Mouse (Mus musculus) heart, postnatal 0 days (tissue): ENCODE measurements at regions not wholly inside any gene's neighbourhood (a gene's known extent, or its start where the extent isn't known, plus 50 kb on each side); places are given as distances from the start of the nearest gene placed in this dataset.

Experiments
- ATAC-seq: fragments of 200-750 bp; cut with Nextera tagmentation; 2 replicates; pipeline ENCODE4 v1.8.0; 2017; ENCODE audit warnings: low read depth, moderate number of reproducible peaks, moderate library complexity; ENCODE audit not compliant: insufficient read depth
- DNase-seq: peaks from one replicate; pipeline ENCODE4 v3.0.0-alpha.2; 2016; ENCODE audit warnings: low spot score
- H3K27ac ChIP-seq: fragments of 300-500 bp; sonication (generic); 2 replicates; pipeline ENCODE4 v1.5.1; 2014; ENCODE audit warnings: low read depth, mild to moderate bottlenecking
- H3K27me3 ChIP-seq: fragments of 300-500 bp; sonication (generic); 2 replicates; pipeline ENCODE4 v1.6.1; 2014; ENCODE audit warnings: low read length, mixed read lengths; ENCODE audit not compliant: control insufficient read depth, insufficient read depth
- H3K36me3 ChIP-seq: fragments of 300-500 bp; sonication (generic); replicated peaks from 2 replicates; pipeline ENCODE4 v1.6.1; 2014; ENCODE audit warnings: low read length, mixed read lengths; ENCODE audit not compliant: control insufficient read depth, insufficient read depth
- H3K4me1 ChIP-seq: fragments of 300-500 bp; sonication (generic); 2 replicates; pipeline ENCODE4 v1.6.1; 2014; ENCODE audit warnings: antibody characterized with exemption; ENCODE audit not compliant: control insufficient read depth, insufficient read depth
- H3K4me2 ChIP-seq: fragments of 300-500 bp; sonication (generic); 2 replicates; pipeline ENCODE4 v1.6.1; 2014; ENCODE audit warnings: low read depth, mild to moderate bottlenecking, low read length, moderate library complexity
- H3K4me3 ChIP-seq: fragments of 300-500 bp; sonication (generic); 2 replicates; pipeline ENCODE4 v1.5.1; 2014; ENCODE audit warnings: low read depth, low read length
- H3K9ac ChIP-seq: fragments of 300-500 bp; sonication (generic); replicated peaks from 2 replicates; pipeline ENCODE4 v1.6.1; 2014; ENCODE audit warnings: low read depth, low read length, mixed read lengths
- H3K9me3 ChIP-seq: fragments of 300-500 bp; sonication (generic); replicated peaks from 2 replicates; pipeline ENCODE4 v1.6.1; 2016; ENCODE audit warnings: low read length; ENCODE audit not compliant: control insufficient read depth
- CTCF ChIP-seq: IDR thresholded peaks from 2 replicates; pipeline ENCODE4 v1.5.1; 2016; ENCODE audit warnings: antibody characterized with exemption, control low read depth, low read depth
- EP300 ChIP-seq: IDR thresholded peaks from 2 replicates; pipeline ENCODE4 v1.6.1; 2016; ENCODE audit warnings: antibody characterized with exemption, low read depth
- WGBS: fragments of 180-500 bp; shearing (Covaris S2); extraction: QIAGEN DNeasy Blood & Tissue Kit; methylation state at CpG from one replicate; pipeline ENCODE4 v1.1.7; 2014; 5-methylcytosine and 5-hydroxymethylcytosine counted together

- no peak for DNase-seq
- no peak for TF ChIP-seq EP300
- no peak for TF ChIP-seq CTCF
- Histone ChIP-seq H3K27ac (no peak overlapping the region), H3K36me3 (no peaks in the 10 kb centered on the region), H3K9me3 (no peaks in the 10 kb centered on the region), H3K4me1 (no peaks in the 10 kb centered on the region), H3K4me2 (no peak overlapping the region), H3K27me3 (no peaks in the 10 kb centered on the region), H3K4me3 (no peak overlapping the region), H3K9ac (no peak overlapping the region)
- ATAC-seq, result no peak
- 56% methylated on average over 7 of the region's 7 CpGs for WGBS
Observed at GRCm38 (mm10) chr13:58740731-58741130, 65.6 kb upstream of the Ntrk2 start.

GRCm38 (mm10) chr13:58746056-58746455 is 60.3 kb upstream of the Ntrk2 start:
- no peak overlapping the region for H3K9ac ChIP-seq
- ATAC-seq (no peak), DNase-seq (no peak)
- 78% methylated on average over 3 of the region's 3 CpGs for WGBS
- H3K4me1 ChIP-seq, result no peaks in the 10 kb centered on the region
- no peak overlapping the region for H3K4me2 ChIP-seq
- no peak overlapping the region for H3K27ac ChIP-seq
- no peak overlapping the region for H3K4me3 ChIP-seq
- H3K36me3 ChIP-seq, result no peaks in the 10 kb centered on the region
- H3K27me3 ChIP-seq, result no peaks in the 10 kb centered on the region
- no peaks in the 10 kb centered on the region for H3K9me3 ChIP-seq
- TF ChIP-seq CTCF, result no peak
- TF ChIP-seq EP300, result no peak

DNA sequence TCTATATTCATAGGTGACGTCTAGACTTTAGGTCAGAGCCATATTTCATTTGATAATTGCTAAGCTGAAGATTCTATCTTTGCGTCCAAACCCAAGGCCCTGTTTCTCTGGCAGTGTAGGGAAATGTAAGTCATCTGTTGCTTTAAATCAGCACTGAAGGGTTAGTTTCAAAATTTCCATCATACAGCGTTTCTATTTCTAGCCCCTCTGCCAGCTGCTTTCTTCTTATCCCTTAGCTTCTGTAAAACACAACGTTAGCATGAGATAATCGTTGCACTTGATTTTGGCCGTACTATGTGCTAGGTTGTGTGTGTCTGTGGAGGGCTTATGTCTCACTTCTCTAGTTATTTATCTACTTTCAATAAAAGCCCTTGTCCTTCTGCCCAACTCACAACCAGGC is 58.7 kb upstream of the Ntrk2 start:
- DNase-seq (no peak), ATAC-seq (no peak)
- 52% methylated on average over 6 of the region's 6 CpGs for WGBS
- Histone ChIP-seq H3K4me3 (no peak overlapping the region), H3K4me2 (no peak overlapping the region), H3K9me3 (no peaks in the 10 kb centered on the region), H3K36me3 (no peaks in the 10 kb centered on the region), H3K27ac (no peak overlapping the region), H3K9ac (no peak overlapping the region), H3K4me1 (no peaks in the 10 kb centered on the region), H3K27me3 (no peaks in the 10 kb centered on the region)
- no peak for TF ChIP-seq EP300
- no peak for TF ChIP-seq CTCF

- Histone ChIP-seq H3K27me3 (no peaks in the 10 kb centered on the region), H3K4me1 (no peaks in the 10 kb centered on the region), H3K27ac (no peak overlapping the region), H3K4me2 (no peak overlapping the region), H3K4me3 (no peak overlapping the region), H3K36me3 (no peaks in the 10 kb centered on the region), H3K9ac (no peak overlapping the region), H3K9me3 (no peaks in the 10 kb centered on the region)
- ATAC-seq, result no peak
- WGBS, result 67% methylated on average over 6 of the region's 6 CpGs
- no peak for DNase-seq
- no peak for TF ChIP-seq CTCF
- TF ChIP-seq EP300, result no peak
Observed at GRCm38 (mm10) chr13:58756125-58756524, 50.2 kb upstream of the Ntrk2 start.
